Mouse (Mus musculus) hindbrain, embryonic 14.5 days (tissue): ENCODE results near the gene Gm49601. TPM values are rescaled to one million over a fixed set of nuclear protein-coding genes. Genes with fewer than 3 reads are reported as not detected.

Experiments
- ATAC-seq: fragments of 200-750 bp; cut with Nextera tagmentation; 2 replicates; pipeline ENCODE4 v1.8.0; 2017; ENCODE audit warnings: moderate number of reproducible peaks, mild to moderate bottlenecking, moderate TSS enrichment, moderate library complexity; ENCODE audit not compliant: low FRiP score
- DNase-seq: peaks from one replicate; pipeline ENCODE4 v3.0.0-alpha.2; 2015; ENCODE audit warnings: low spot score
- H3K27ac ChIP-seq: fragments of 300-500 bp; sonication (generic); 2 replicates; pipeline ENCODE4 v1.5.1; 2014; ENCODE audit warnings: mild to moderate bottlenecking, moderate library complexity
- H3K27me3 ChIP-seq: fragments of 300-500 bp; sonication (generic); 2 replicates; pipeline ENCODE4 v1.6.1; 2014; ENCODE audit warnings: mild to moderate bottlenecking, low read length, mixed read lengths; ENCODE audit not compliant: control insufficient read depth, insufficient read depth
- H3K36me3 ChIP-seq: fragments of 300-500 bp; sonication (generic); replicated peaks from 2 replicates; pipeline ENCODE4 v1.6.1; 2014; ENCODE audit not compliant: control insufficient read depth, insufficient read depth
- H3K4me1 ChIP-seq: fragments of 300-500 bp; sonication (generic); replicated peaks from 2 replicates; pipeline ENCODE4 v1.6.1; 2014; ENCODE audit warnings: antibody characterized with exemption, low read length, mixed read lengths; ENCODE audit not compliant: control insufficient read depth, insufficient read depth
- H3K4me2 ChIP-seq: fragments of 300-500 bp; sonication (generic); replicated peaks from 2 replicates; pipeline ENCODE4 v1.6.1; 2014; ENCODE audit warnings: mild to moderate bottlenecking, moderate library complexity
- H3K4me3 ChIP-seq: fragments of 300-500 bp; sonication (generic); replicated peaks from 2 replicates; pipeline ENCODE4 v1.5.1; 2014; ENCODE audit warnings: mild to moderate bottlenecking, low read length
- H3K9ac ChIP-seq: fragments of 300-500 bp; sonication (generic); 2 replicates; pipeline ENCODE4 v1.6.1; 2014
- H3K9me3 ChIP-seq: fragments of 300-500 bp; sonication (generic); 2 replicates; pipeline ENCODE4 v1.6.1; 2016; ENCODE audit warnings: low read length; ENCODE audit not compliant: control insufficient read depth
- WGBS: fragments of 180-500 bp; shearing (Covaris S2); extraction: QIAGEN DNeasy Blood & Tissue Kit; methylation state at CpG from one replicate; pipeline ENCODE4 v1.1.7; 2014; 5-methylcytosine and 5-hydroxymethylcytosine counted together
- polyA plus RNA-seq: library from polyadenylated mRNA; unstranded; fragments of >200 nt; fragmentation: Nextera tagmentation; extraction: Ambion mirVana; gene quantifications from 2 replicates; pipeline ENCODE4 v1.2.1, GENCODE M21; 2014

The Gm49601 gene
- polyA plus RNA-seq, 1 experiment from 2014 or later, result 6.9 TPM

DNA sequence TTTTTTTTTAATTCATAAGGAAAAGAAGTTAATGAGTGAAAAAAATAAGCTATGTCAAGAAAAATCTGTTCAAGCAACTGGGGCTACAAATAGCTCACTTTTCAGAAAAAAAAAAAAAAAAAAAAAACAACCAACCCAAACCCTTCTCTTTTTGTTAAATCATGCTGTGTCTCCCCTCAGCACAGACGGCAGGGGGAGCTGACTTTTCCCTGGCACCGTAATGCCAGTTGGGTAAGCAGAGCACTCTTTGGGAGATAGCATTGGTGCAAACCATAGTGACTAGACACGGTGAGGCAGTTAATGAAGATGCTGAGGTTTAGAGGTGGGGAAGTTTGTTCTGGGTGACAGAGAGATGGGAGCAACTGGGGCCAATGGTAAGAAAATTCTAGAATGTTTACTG lies 5.8 kb upstream of the Gm49601 start:
- Histone ChIP-seq H3K27ac (no peak overlapping the region), H3K36me3 (no peaks in the 10 kb centered on the region), H3K4me1 (peaks cover 27% of the 10 kb centered on the region), H3K9ac (no peak overlapping the region), H3K4me2 (no peak overlapping the region), H3K9me3 (no peaks in the 10 kb centered on the region), H3K27me3 (no peaks in the 10 kb centered on the region), H3K4me3 (no peak overlapping the region)
- DNase-seq, result no peak
- 53% methylated on average over 3 of the region's 3 CpGs for WGBS
- ATAC-seq, result no peak

DNA sequence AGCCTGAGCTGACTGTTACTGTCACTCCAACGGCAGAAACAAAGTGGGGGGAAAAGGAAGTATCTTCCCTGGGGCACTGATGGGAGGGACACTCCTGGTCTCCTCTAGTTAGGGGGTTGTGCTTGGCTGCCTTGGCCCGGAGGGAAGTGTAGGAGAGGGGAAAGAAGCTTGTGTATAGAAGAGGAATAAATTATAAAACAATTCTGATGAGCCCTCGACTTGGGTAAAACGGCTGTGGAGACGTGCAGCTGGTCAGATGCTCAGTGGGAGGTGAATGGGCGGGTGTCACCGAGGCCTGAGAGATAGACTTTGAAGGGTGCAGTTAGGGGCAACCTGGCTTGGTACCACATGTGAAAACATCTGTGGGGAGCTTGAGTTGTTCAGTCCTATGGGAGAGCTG lies 4.9 kb upstream of the Gm49601 start:
- no peak for DNase-seq
- H3K9ac ChIP-seq, result no peak overlapping the region
- H3K4me2 ChIP-seq, result no peak overlapping the region
- no peaks in the 10 kb centered on the region; the same call in 1 of the 2 replicates for H3K36me3 ChIP-seq
- no peak overlapping the region for H3K4me3 ChIP-seq
- no peaks in the 10 kb centered on the region for H3K9me3 ChIP-seq
- no peak overlapping the region for H3K27ac ChIP-seq
- 0 out of 2 replicates have a peak, but pooled peaks cover under 1% of the 10 kb centered on the region for H3K27me3 ChIP-seq
- H3K4me1 ChIP-seq, result peaks cover 36% of the 10 kb centered on the region
- 51% methylated on average over 7 of the region's 7 CpGs for WGBS
- no peak for ATAC-seq

DNA sequence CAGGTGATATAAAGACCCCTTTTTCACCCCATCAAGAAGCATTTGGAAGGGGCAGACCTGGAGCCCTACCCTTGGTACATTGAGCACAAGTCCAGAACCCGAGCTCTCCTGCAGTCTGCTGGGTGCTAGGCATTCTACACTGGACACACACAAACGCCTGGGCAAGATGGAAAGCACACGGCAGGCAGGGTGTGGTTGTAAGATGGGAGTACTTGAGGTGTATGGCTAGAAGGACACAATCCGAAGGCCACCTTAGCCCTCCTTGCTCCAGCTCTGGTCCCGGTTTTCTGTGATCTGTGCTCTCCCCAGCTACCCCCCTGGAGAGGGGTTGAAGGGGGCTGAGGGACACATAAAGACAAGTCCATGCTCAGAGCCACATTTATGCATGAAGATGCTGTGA lies 4.1 kb upstream of the Gm49601 start:
- Histone ChIP-seq H3K4me2 (peak overlapping the region; percentile 93), H3K4me3 (peak overlapping the region; percentile 95), H3K9ac (peak overlapping the region; percentile 99), H3K4me1 (peaks cover 43% of the 10 kb centered on the region), H3K36me3 (peaks cover 5% of the 10 kb centered on the region), H3K27me3 (peaks cover 9% of the 10 kb centered on the region), H3K27ac (peak overlapping the region; percentile 93), H3K9me3 (no peaks in the 10 kb centered on the region)
- 60% methylated on average over 5 of the region's 5 CpGs for WGBS
- ATAC-seq, result no peak; the same call in 1 of the 2 replicates
- DNase-seq, result no peak

DNA sequence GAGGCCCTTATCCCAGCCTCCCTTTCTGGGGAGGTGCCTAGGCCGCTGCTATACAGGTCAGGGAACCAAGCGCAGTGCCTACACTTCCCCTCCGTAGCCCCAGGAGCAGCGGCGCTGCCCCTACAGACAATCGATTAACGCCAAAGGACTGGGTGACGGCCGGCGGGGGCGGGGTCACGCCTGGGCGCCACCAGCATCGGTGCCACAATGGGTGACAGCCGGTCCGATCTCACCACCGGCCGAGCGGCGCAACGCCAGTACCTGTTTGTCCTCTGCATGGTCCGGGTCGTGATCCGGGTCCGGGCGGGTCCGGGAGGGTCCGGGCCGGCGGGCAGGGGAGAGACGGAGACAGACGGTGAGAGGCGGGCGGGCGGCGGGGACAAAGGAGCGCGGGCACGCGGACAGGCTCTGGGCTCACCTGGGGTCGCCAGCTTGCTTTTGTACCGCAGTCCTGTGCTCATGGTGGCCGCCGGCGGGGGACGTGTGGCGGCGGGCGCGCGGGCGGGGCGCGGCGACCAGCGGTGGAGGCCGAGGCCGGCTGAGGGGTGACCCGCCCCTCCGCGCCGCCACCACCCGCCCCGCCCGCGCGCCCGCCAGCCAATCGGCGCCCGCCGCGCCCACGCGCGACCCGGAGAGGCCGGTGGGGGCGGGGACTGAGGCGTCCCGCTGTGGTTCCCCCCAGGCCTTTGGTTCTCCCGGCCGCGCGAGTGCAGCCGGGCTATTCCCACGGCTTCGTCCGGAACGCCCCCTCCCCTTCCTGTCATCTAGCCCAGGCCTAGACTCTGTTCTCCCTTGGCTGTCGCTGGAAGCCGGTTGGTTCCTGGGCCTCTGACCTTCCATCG lies 3.4 kb upstream of the Gm49601 start, which contains the start of gene Sept5:
Gene Sept5, minus strand, starts transcription at position 565 of the 842 bp plus-strand sequence.
- H3K9me3 ChIP-seq, result no peaks in the 10 kb centered on the region
- ATAC-seq (peak; percentile 64), DNase-seq (peak; percentile 71)
- H3K9ac ChIP-seq, result peak within 1 kb of the TSS; percentile 99
- H3K27ac ChIP-seq, result peak within 1 kb of the TSS; percentile 93
- H3K27me3 ChIP-seq, result peaks cover 16% of the 10 kb centered on the region
- under 1% methylated on average over 77 of the region's 93 CpGs for WGBS
- H3K4me1 ChIP-seq, result peaks cover 43% of the 10 kb centered on the region
- H3K4me3 ChIP-seq, result peak within 1 kb of the TSS; percentile 95
- H3K4me2 ChIP-seq, result peak within 1 kb of the TSS; percentile 93
- peaks cover 12% of the 10 kb centered on the region for H3K36me3 ChIP-seq

DNA sequence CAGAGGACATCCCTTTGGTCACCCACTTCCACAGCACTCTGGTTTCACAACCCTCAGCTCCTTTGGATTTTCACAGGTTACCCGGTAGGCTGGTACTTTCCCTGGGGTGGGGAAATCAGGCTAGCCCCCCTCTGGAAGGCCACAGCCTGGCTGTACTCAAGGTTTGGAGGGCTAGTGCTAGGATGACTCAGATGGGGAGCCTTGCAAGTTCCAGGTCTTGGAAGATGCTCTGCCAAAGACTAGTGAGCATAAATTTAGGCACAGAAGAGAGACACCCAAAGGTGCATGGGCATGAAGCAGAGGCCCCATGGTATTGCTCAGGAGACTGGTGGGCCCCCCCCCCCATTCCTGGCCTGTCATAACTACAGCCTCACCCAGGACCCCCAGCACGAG lies 2.7 kb upstream of the Gm49601 start:
- peak; percentile 0; the same call in 1 of the 2 replicates for ATAC-seq
- H3K9ac ChIP-seq, result peak overlapping the region; percentile 99
- peaks cover 18% of the 10 kb centered on the region for H3K36me3 ChIP-seq
- 21% methylated on average over 2 of the region's 2 CpGs for WGBS
- H3K9me3 ChIP-seq, result no peaks in the 10 kb centered on the region
- peak overlapping the region; percentile 93 for H3K4me2 ChIP-seq
- DNase-seq, result no peak
- peaks cover 22% of the 10 kb centered on the region for H3K27me3 ChIP-seq
- H3K4me1 ChIP-seq, result peaks cover 43% of the 10 kb centered on the region
- peak overlapping the region; percentile 93 for H3K27ac ChIP-seq
- peak overlapping the region; percentile 95 for H3K4me3 ChIP-seq

DNA sequence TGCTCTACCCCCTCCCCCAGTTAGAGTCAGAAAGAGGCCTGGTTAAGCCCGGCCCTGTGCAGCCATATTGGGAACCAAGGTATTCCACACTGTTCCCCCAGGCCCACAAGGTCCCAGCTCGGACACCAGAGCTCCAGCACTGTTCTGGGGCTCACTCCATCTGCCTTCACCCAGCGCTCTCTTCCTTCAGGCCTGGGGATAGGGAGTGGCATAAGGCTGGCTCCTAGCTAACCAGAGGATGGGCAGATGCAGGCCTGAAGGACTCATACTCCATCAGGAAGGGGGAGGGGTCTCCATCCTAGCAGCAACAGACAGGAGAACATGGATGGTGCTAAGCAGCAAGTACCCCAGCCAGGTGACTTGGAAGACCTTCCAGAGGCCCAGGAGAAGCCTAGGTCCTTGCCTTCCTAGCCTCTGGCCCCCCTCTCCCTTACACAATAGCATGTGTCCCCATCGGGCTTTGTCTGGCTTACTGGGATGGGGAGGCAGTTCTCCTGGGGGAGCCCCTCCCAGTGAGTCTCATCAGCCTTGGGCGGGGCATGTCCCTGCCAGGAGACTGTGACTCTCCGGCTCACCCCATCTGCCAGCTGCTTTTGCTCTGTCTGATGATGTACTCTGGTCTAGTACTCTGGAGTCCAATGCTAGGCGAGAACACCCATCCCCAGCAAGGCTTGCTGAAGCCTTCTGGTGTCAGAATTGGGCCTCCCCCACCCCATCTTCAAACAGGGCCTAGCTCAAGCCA lies 2.1 kb upstream of the Gm49601 start:
- DNase-seq (no peak), ATAC-seq (no peak)
- Histone ChIP-seq H3K4me3 (peak overlapping the region; percentile 95), H3K9ac (peak overlapping the region; percentile 99), H3K27me3 (peaks cover 28% of the 10 kb centered on the region), H3K4me1 (peaks cover 43% of the 10 kb centered on the region), H3K9me3 (no peaks in the 10 kb centered on the region), H3K36me3 (peaks cover 24% of the 10 kb centered on the region), H3K4me2 (peak overlapping the region; percentile 93), H3K27ac (peak overlapping the region; percentile 93; the same call in 1 of the 2 replicates)
- WGBS, result 41% methylated on average over 7 of the region's 7 CpGs

DNA sequence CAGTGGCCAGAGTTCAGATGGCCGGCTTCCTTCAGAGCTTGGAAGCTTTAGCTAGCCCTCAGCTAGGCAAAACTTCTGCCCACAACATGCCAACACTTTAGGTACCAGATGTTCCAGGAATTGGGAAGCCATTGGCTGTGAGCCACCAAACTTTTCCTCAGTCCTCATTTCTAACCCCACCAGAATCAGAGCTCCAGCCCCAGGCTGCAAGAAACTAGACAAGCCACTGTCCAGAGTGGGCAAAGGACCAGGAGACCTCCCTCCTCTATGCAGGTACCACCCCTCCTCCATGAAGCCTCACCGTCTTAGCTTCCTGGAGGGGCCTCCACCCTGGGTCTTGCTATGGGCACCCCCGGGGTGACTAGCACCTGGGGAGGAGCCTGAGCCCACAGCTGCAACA lies 936 bp upstream of the Gm49601 start:
- no peak for ATAC-seq
- no peak overlapping the region for H3K27ac ChIP-seq
- DNase-seq, result no peak

DNA sequence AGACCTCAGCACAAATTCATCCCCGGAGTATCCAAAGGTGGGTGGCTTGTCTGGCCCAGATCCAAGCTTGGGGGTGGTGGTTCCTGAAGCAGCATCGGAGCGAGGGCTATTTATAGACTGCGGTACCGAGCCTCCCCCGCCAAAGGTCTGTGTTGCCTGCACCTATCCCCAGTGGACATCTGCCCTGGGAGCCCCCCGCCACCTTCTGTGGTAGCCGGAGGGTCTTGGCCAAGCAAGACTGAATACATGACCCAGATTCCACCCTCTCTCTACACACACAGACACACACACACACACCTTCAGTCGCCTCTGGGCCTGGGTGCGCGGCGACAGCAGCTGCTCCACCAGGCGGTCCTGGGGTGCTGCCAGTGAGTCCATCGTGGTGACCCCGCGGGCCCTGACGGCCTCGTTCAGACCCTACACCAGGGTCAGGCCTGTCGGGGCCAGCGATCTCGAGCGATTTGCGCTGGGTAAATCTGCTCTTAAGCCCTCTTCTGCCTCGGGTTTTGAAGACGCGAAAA lies 376 bp downstream of the Gm49601 start:
- Histone ChIP-seq H3K27ac (no peak overlapping the region), H3K4me2 (peak overlapping the region; percentile 93), H3K27me3 (peaks cover 53% of the 10 kb centered on the region), H3K9me3 (no peaks in the 10 kb centered on the region), H3K36me3 (peaks cover 42% of the 10 kb centered on the region), H3K4me3 (peak overlapping the region; percentile 95), H3K4me1 (peaks cover 50% of the 10 kb centered on the region), H3K9ac (peak overlapping the region; percentile 65)
- no peak for ATAC-seq
- WGBS, result 12% methylated on average over 26 of the region's 26 CpGs
- DNase-seq, result no peak

More for the DNA sequence above, 936 bp upstream of the Gm49601 start:
- 44% methylated on average over 3 of the region's 3 CpGs for WGBS
- H3K36me3 ChIP-seq, result peaks cover 36% of the 10 kb centered on the region
- H3K9ac ChIP-seq, result peak overlapping the region; percentile 99
- peaks cover 43% of the 10 kb centered on the region for H3K4me1 ChIP-seq
- peaks cover 40% of the 10 kb centered on the region for H3K27me3 ChIP-seq
- H3K4me2 ChIP-seq, result peak overlapping the region; percentile 93
- H3K9me3 ChIP-seq, result no peaks in the 10 kb centered on the region
- H3K4me3 ChIP-seq, result peak overlapping the region; percentile 95

DNA sequence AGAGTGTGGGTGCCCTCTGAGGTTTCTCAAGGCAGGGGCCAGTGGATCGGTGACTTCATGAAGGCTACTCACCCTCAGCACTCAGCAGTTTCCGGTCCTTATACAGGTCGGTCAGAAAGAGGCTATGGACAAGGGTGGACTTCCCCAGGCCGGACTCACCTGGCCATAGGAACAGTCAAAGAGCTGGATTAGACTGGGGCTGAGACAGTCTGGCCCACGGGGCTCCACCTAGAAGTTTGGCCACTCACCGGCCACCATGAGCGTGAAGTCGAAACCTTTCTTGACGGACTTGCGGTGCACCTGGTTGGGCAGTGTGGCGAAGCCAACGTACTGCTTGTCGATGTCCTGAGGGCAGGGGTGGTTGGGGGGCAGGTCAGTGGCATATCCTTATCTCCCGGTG lies 1.1 kb downstream of the Gm49601 start:
- ATAC-seq, result no peak
- DNase-seq, result no peak
- 40% methylated on average over 14 of the region's 14 CpGs for WGBS
- Histone ChIP-seq H3K9me3 (no peaks in the 10 kb centered on the region), H3K27ac (no peak overlapping the region), H3K27me3 (peaks cover 61% of the 10 kb centered on the region), H3K9ac (no peak overlapping the region), H3K4me1 (peaks cover 49% of the 10 kb centered on the region), H3K36me3 (peaks cover 48% of the 10 kb centered on the region), H3K4me2 (no peak overlapping the region), H3K4me3 (0 out of 2 replicates have a peak overlapping the region, but pooled peaks have one; percentile 95)
